Mouse (Mus musculus): ENCODE measurements at regions not wholly inside any gene's neighbourhood (a gene's known extent, or its start where the extent isn't known, plus 50 kb on each side); places are given as distances from the start of the nearest gene placed in this dataset.

DNA sequence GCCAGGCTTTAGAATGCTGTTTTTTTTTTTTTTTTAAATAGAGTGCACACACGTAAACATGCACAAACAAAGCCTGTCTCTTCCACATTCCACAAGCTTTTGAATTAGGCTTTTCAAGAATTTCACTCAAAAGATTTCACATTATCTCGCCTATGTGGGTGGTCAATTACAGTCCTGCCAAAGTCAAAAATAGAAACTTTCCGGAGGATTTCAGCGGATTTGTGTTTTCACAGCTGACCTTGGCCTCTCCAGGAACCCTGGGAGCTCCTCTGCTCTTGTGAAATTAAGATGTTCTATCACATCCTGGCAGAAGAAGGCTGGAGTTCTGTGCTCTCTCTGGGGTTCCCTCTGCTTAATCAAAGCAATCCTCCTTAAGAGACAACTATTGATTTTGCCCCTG, 360.9 kb upstream of the Tenm4 start:
- DNase-seq (ENCODE audit: low spot score in 2 of 2) = no peak

DNA sequence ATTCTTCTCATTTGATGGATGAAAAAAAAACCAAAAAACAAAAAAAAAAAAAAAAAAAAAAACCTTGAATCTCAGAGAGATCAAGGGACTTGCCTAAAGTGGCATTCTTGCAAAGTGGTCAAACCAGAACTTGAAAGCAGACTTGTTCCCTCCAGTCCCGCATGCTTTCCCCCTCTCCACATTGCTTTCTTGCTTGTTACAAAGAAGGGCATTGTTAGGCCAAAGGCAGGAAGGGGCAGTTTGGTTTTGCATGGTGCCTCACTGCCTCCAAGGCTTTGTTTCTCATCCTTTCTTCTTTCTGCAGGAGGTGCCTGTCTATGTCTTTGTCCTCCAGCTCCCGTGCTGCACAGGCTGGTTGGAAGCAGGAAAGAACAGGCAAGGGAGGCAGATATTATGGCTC, 356.2 kb upstream of the Tenm4 start:
- DNase-seq (ENCODE audit: low spot score in 2 of 2) = no peak

- DNase-seq (ENCODE audit: low spot score in 2 of 2) = no peak
Measured at GRCm38 (mm10) chr7:95823539-95823938, 347.5 kb upstream of the Tenm4 start.

DNA sequence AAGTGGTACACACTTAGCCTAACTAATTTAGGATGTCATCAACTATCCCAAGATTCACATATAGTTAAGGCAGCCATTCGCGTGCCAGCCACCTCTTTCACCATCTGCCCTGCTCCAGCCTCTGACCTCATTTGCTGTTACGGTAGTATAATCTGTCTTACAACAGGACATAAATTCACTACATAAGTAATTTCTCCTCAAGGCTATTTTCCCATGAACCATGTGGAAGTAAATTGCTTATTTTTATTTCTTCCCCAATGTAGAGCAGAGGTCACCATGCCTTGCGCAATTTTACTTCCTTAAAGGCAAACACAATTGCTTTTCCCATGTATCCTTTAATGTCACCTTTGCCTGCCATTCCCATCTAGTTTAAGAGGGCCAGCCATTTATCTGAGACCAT, 341.2 kb upstream of the Tenm4 start:
- no peak for DNase-seq (ENCODE audit: low spot score in 2 of 2)

DNA sequence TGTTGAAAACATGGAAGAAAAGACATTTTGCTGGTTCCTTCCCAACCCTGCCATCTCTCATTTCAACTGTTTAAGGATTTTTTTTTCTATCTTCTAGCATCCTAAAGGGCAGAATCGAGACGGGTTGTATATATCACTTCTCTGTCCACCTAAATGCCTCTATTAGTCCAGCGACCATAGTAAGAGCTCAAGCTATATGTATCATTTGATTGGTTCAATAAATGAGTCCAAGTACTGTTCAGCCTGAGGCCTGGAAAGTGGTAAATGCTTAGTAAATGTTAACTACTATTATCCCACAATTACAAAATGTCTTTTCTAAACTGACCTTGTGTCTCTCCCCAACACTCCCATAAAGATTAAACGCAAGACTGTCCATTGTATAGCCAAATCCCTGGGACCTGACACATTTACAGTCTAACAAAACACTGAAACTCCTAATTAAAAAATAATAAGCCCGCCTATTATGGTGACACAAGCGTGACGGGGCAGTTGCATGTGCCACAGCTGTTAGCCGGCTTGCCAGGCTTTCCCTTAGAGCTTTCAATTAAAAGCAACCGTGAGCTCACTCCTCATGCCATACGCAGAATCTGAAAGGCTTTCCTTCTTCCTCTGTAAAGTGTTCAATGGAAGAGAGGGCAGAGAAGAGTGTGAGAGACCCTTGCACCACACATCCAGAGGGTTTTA, 336.7 kb upstream of the Tenm4 start:
- no peak for DNase-seq (ENCODE audit: low spot score in 2 of 2)

DNA sequence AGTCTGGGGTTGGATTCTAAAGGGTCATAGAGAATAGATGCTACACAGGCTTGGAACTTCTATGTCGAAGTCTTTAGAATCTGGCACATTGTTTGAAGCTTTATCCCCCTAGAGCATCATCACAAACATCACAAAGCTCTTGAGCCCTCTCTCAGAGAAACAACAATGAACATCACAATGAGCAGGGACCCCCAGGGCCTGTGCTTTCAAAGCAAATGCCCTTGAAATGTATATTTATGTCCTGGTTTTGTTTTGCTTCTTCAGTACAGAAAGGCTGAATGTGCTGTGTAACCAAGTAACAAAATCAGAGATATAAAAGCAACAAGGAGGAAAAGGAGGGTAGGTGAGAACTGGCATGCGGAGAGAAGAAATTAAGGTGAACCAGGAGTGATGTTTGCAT, 330.6 kb upstream of the Tenm4 start:
- DNase-seq (ENCODE audit: low spot score in 2 of 2) = no peak

- no peak for DNase-seq (ENCODE audit: low spot score in 2 of 2)
Measured at GRCm38 (mm10) chr7:95849874-95850273, 321.2 kb upstream of the Tenm4 start.

GRCm38 (mm10) chr7:95852630-95853029, 318.4 kb upstream of the Tenm4 start:
- DNase-seq (ENCODE audit: low spot score in 2 of 2) = no peak

GRCm38 (mm10) chr7:95853225-95853812, 317.7 kb upstream of the Tenm4 start:
- DNase-seq (ENCODE audit: low spot score in 2 of 2) = peak in 1 of 2 experiments; percentile 4

- DNase-seq (ENCODE audit: low spot score in 2 of 2) = no peak
Measured at GRCm38 (mm10) chr7:95858247-95858646, 312.8 kb upstream of the Tenm4 start.

DNA sequence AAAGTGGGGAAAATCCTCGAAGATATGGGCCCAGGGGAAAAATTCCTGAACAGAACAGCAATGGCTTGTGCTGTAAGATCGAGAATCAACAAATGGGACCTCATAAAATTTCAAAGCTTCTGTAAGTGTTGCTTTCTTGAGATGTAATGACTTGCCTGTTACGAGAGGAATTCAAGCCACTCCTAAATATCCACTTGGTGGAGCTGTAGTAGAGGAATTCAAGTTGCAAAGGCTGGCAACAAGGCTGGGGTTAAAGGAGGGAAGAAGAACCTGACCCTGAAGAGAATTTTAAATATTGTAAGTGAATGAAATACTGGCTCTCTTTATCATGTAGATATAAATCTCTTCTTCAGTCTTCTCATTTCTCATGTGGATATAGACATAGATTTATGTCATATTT, 306.8 kb upstream of the Tenm4 start:
- DNase-seq (ENCODE audit: low spot score in 2 of 2) = no peak

- DNase-seq (ENCODE audit: low spot score in 2 of 2) = no peak
Measured at GRCm38 (mm10) chr7:95865270-95865669, 305.8 kb upstream of the Tenm4 start.

DNA sequence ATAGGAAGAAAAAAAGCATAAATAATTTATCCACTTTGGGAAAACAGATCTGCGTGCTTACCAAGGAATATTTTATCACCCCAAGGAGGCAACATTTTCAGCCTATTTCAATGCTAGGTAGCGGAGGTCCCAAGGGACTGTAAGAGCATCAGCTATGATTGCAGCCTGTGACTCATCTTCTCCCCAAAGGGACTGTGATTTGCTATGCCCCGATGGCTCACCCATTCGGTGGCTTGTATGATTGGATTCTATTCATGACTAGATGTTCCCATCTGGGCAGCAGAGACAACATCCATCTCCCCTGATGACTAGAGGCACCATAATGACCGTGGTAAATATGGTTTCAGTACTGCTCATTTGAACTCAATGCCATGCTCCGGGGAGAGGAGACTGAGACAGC, 302.3 kb upstream of the Tenm4 start:
- DNase-seq (ENCODE audit: low spot score in 2 of 2) = no peak

DNA sequence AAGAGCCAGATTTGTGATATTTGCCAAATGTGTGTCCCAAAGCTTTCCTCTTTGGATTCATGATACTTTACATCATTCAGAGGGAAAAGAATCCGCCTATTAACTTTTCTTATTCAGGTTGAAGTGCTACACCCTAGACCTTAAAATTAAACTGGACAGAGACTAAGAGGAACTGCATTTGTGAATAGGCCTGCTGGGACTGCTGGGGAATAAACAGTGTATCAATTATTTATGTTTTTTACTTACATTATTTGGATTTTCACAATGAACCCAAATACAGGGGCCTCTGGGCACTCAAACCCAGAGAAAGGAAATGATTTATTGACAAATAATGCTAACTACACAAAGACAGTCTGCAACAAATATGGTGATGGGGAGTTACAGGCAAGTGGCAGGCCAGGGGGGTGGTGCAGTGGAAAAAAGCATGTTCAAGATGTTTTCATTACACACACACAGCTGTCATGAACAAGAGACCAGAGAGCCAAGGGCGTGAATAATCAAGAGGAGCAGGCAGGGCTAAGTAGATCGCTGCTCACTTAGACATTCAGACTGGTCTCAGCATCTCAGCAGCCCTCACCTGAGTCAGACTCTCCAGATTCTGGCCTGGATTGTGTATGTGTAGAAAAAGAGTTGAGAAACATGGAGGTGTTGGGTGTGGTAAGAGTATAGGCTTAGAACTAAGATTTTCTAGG, 290.3 kb upstream of the Tenm4 start:
- DNase-seq (ENCODE audit: low spot score in 2 of 2) = no peak

- DNase-seq (ENCODE audit: low spot score in 2 of 2) = no peak
Measured at GRCm38 (mm10) chr7:95901524-95901923, 269.5 kb upstream of the Tenm4 start.

- no peak for DNase-seq (ENCODE audit: low spot score in 2 of 2)
Measured at GRCm38 (mm10) chr7:95914406-95915080, 256.5 kb upstream of the Tenm4 start.

GRCm38 (mm10) chr7:95919932-95920331, 251.1 kb upstream of the Tenm4 start:
- no peak for DNase-seq (ENCODE audit: low spot score in 2 of 2)

GRCm38 (mm10) chr7:95924805-95925204, 246.2 kb upstream of the Tenm4 start:
- no peak for DNase-seq (ENCODE audit: low spot score in 2 of 2)

DNA sequence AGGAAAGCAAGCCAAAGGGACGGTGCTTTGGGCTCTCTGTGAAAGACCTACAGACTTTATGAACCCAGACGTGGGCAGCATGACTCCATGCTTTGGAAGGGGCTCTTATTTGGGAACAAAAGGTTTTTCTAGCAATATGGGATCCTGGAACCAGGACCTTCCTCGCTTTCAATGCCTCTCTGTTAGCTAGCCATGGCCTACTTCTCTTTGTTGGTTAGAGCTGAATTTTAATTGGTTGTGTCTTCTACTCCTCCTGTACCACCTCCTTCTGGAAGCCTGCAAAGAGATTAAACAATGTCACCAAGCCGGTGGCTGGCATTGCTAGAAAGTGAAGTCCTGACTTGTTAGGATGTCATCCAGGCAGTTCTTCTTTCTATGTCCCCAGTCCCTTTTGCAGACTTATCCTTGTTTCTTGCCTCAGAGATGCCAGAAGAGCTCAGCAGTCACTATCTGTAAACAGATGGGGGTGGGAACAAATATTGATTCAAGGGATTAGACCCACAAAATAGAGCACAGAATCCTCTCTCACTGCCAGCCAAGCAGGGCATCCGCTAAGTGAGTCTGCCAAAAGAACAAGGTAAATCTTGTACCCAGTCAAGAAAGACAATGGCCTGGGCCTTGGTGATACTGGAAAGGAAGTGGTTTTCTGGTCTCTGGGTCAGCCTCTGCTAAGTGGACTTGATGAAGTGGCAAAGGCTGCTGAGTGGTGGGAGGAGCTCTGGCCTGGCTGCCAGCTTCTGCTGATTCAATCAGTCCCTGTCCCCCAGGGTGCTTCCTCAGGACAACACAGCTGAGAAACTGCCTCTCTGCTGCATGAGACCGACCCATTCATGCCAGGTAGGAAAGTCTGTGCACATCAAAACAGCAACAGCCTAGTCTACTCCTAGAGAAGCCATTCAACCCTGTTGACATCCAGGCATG, 244.7 kb upstream of the Tenm4 start:
- no peak for DNase-seq (ENCODE audit: low spot score in 2 of 2)

- DNase-seq (ENCODE audit: low spot score in 2 of 2) = no peak
Measured at GRCm38 (mm10) chr7:95936599-95936998, 234.4 kb upstream of the Tenm4 start.

- DNase-seq (ENCODE audit: low spot score in 2 of 2) = no peak
Measured at GRCm38 (mm10) chr7:95943420-95943819, 227.6 kb upstream of the Tenm4 start.

Measured in adrenal gland, postnatal 4 days (tissue).